Mouse (Mus musculus) megakaryocyte, embryonic 14.5 days (primary cell): ENCODE results near the gene Nkx1-2.

Source experiments
- FLI1 ChIP-seq: IDR thresholded peaks from 2 replicates; pipeline ENCODE4 v1.6.1; 2012; ENCODE audit warnings: low read length, inconsistent platforms, mixed read lengths
- GATA1 ChIP-seq: IDR thresholded peaks from 3 replicates; pipeline ENCODE4 v1.6.1; 2012; ENCODE audit warnings: mixed read lengths, low read length, inconsistent platforms, borderline replicate concordance

GRCm38 (mm10) chr7:132596557-132597250 lies 2.7 kb downstream of the Nkx1-2 start:
- TF ChIP-seq GATA1 (no peak), FLI1 (no peak)
